Mouse (Mus musculus) megakaryocyte, embryonic 14.5 days (primary cell): ENCODE measurements around the gene Ntn1.

Experiments
- FLI1 ChIP-seq: IDR thresholded peaks from 2 replicates; pipeline ENCODE4 v1.6.1; 2012; ENCODE audit warnings: low read length, inconsistent platforms, mixed read lengths
- GATA1 ChIP-seq: IDR thresholded peaks from 3 replicates; pipeline ENCODE4 v1.6.1; 2012; ENCODE audit warnings: mixed read lengths, low read length, inconsistent platforms, borderline replicate concordance

- TF ChIP-seq GATA1 (no peak), FLI1 (no peak)
These were observed 215.0 kb downstream of the Ntn1 start for GRCm38 (mm10) chr11:68185647-68186046.
